Mouse (Mus musculus) thymus, adult 2 months (tissue): ENCODE measurements at regions not wholly inside any gene's neighbourhood (a gene's known extent, or its start where the extent isn't known, plus 50 kb on each side); places are given as distances from the start of the nearest gene placed in this dataset.

Experiments
- CTCF ChIP-seq: fragments of 200-500 bp; IDR thresholded peaks from 2 replicates; pipeline ENCODE4 v1.5.1; 2012; ENCODE audit warnings: mild to moderate bottlenecking, control low read depth, low read length, moderate library complexity, borderline replicate concordance; ENCODE audit not compliant: control insufficient read depth, poor library complexity, insufficient read depth; ENCODE audit errors: extremely low read depth
- POLR2A ChIP-seq: fragments of 200-500 bp; IDR thresholded peaks from 2 replicates; pipeline ENCODE4 v1.6.1; 2012; ENCODE audit warnings: mild to moderate bottlenecking, low read length, control low read depth, moderate library complexity; ENCODE audit not compliant: control insufficient read depth, poor library complexity, insufficient read depth; ENCODE audit errors: extremely low read depth

GRCm38 (mm10) chr13:44587846-44588245, 141.4 kb upstream of the Jarid2 start:
- no peak for TF ChIP-seq CTCF
- no peak for TF ChIP-seq POLR2A
